In the genomic region with DNA sequence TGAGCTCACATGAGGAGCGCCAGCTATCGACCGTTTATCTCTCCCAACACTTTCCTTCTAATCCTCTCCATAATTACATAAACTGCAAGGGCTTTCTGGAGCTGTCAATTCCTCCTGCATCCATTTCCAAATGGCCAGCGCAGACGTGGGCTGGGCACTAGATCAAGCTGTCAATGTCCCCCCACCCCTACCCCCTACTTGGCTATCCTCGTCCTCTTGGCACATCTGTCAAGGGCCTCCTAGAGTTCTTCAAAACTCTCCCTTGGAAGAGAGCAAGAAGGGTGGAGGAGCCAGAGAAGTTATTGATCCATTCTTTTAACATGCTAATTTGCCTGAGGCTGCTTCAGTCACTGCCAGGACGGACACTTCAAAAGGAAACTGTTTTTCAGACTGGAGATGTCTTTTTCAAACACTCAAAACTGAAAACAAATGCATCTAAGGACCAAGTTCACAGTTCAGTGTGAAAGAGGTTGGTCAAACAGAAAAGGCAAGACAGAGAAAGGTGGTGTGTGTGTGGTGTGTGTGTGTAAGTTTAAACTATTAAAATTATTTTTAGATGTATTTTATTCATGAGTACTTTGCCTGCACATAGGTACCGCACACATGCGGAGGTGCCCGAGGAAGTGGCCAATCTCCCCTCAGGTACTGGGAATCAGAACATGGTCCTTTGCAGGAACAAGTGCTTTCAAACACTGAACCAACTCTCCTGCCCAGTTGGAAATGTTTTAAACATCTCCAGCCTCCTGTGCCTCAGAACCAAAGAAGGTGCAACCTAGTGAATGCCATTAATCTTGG, we compare ENCODE assay signal across 21 mouse cellular contexts. TPM values are rescaled to one million over a fixed set of nuclear protein-coding genes. Genes with fewer than 3 reads are reported as not detected.
DNase-seq lines count a peak whose midpoint lies in the region; ATAC-seq and TF ChIP-seq lines count a peak whose summit lies in the region.
"Had no signal": no experiment of that assay in that cellular context is flagged by ENCODE, and none has a peak within 500 bp of the region (broad histone marks: within the 10 kb centered on the region; RNA-seq: fewer than 3 reads in every experiment).

No protein-coding gene starts in this region.

- 24% methylated on average over 10 of the region's 10 CpGs for WGBS in neural tube, embryonic 14.5 days
- 22% methylated on average over 10 of the region's 10 CpGs for WGBS in neural tube, embryonic 15.5 days
- 21% methylated on average over 10 of the region's 10 CpGs for WGBS in forebrain, postnatal 0 days
- 25% methylated on average over 10 of the region's 10 CpGs for WGBS in midbrain, embryonic 10.5 days
- WGBS in liver, postnatal 0 days (ENCODE audit: insufficient replicate concordance), result 81% methylated on average over 10 of the region's 10 CpGs

- no peak for TF ChIP-seq CTCF in forebrain, postnatal 0 days (IDR thresholded peaks at IDR 0.05; ENCODE audit: low read depth)
- TF ChIP-seq CTCF in liver, postnatal 0 days (IDR thresholded peaks at IDR 0.05; ENCODE audit: low read depth), result no peak

- DNase-seq in forebrain, postnatal 0 days, result no peak
- peak; percentile 56 for DNase-seq in midbrain, embryonic 10.5 days (ENCODE audit: low spot score)
- DNase-seq in liver, postnatal 0 days, result no peak
- no peak for DNase-seq in adipocyte (ENCODE audit: low spot score)
- no peak for DNase-seq in right cerebral cortex, postnatal 10 days (ENCODE audit: low spot score in 2 of 2)
- DNase-seq: adrenal gland, postnatal 10 days; gastrocnemius, postnatal 14 days; heart, postnatal 36 days; kidney, adult 11 months; kidney, postnatal 10 days; layer of hippocampus, adult 9-11 months; liver; lung, embryonic 14.5 days; right cerebral cortex, postnatal 14 days; thymus, adult 18-20 months had no signal

- no peak for TF ChIP-seq EP300 in liver, postnatal 0 days (IDR thresholded peaks at IDR 0.05; ENCODE audit: low read depth)

- no peaks in the 10 kb centered on the region for H3K36me3 ChIP-seq in neural tube, embryonic 14.5 days (ENCODE audit: control insufficient read depth, insufficient read depth, low read length)
- H3K36me3 ChIP-seq in neural tube, embryonic 15.5 days, result no peaks in the 10 kb centered on the region
- no peaks in the 10 kb centered on the region for H3K36me3 ChIP-seq in forebrain, postnatal 0 days (ENCODE audit: insufficient read depth)
- no peaks in the 10 kb centered on the region for H3K36me3 ChIP-seq in midbrain, embryonic 10.5 days
- no peaks in the 10 kb centered on the region for H3K36me3 ChIP-seq in liver, postnatal 0 days (replicated peaks; ENCODE audit: insufficient read depth, low read length)
- H3K36me3 ChIP-seq: embryonic facial prominence, embryonic 12.5 days; G1E; heart, embryonic 12.5 days had no signal

- H3K27ac ChIP-seq in neural tube, embryonic 14.5 days (ENCODE audit: low read depth, low read length), result no peak overlapping the region
- no peak overlapping the region for H3K27ac ChIP-seq in neural tube, embryonic 15.5 days (replicated peaks)
- H3K27ac ChIP-seq in forebrain, postnatal 0 days (ENCODE audit: low read depth, low read length), result no peak overlapping the region
- H3K27ac ChIP-seq in midbrain, embryonic 10.5 days (replicated peaks), result peak overlapping the region; percentile 79
- H3K27ac ChIP-seq in liver, postnatal 0 days (ENCODE audit: low read depth), result no peak overlapping the region
- H3K27ac ChIP-seq: embryonic facial prominence, embryonic 12.5 days had no signal

- no peak overlapping the region for H3K4me3 ChIP-seq in neural tube, embryonic 14.5 days (ENCODE audit: low read depth, low read length)
- H3K4me3 ChIP-seq in neural tube, embryonic 15.5 days (replicated peaks), result no peak overlapping the region
- no peak overlapping the region for H3K4me3 ChIP-seq in forebrain, postnatal 0 days (ENCODE audit: low read depth, low read length)
- H3K4me3 ChIP-seq in midbrain, embryonic 10.5 days, result peak overlapping the region; percentile 24; the same call in 1 of the 2 replicates
- no peak overlapping the region for H3K4me3 ChIP-seq in liver, postnatal 0 days (ENCODE audit: low read depth, low read length)
- H3K4me3 ChIP-seq: embryonic facial prominence, embryonic 12.5 days; heart, embryonic 12.5 days; myocyte had no signal

- peaks cover 28% of the 10 kb centered on the region for H3K4me1 ChIP-seq in neural tube, embryonic 14.5 days (ENCODE audit: control insufficient read depth, insufficient read depth, low read length)
- peaks cover 40% of the 10 kb centered on the region for H3K4me1 ChIP-seq in neural tube, embryonic 15.5 days
- peaks cover 27% of the 10 kb centered on the region for H3K4me1 ChIP-seq in forebrain, postnatal 0 days (ENCODE audit: insufficient read depth)
- H3K4me1 ChIP-seq in midbrain, embryonic 10.5 days, result peaks cover 81% of the 10 kb centered on the region
- no peaks in the 10 kb centered on the region for H3K4me1 ChIP-seq in liver, postnatal 0 days (ENCODE audit: insufficient read depth)

- no peak overlapping the region for H3K9ac ChIP-seq in neural tube, embryonic 14.5 days (replicated peaks; ENCODE audit: low read depth, low read length)
- no peak overlapping the region for H3K9ac ChIP-seq in neural tube, embryonic 15.5 days (replicated peaks)
- no peak overlapping the region for H3K9ac ChIP-seq in forebrain, postnatal 0 days
- no peak overlapping the region for H3K9ac ChIP-seq in liver, postnatal 0 days (replicated peaks)
- H3K9ac ChIP-seq: embryonic facial prominence, embryonic 12.5 days; heart, embryonic 12.5 days; lung, embryonic 14.5 days had no signal

- no peaks in the 10 kb centered on the region for H3K9me3 ChIP-seq in neural tube, embryonic 14.5 days (ENCODE audit: control insufficient read depth, low read length)
- H3K9me3 ChIP-seq in neural tube, embryonic 15.5 days (replicated peaks), result no peaks in the 10 kb centered on the region
- H3K9me3 ChIP-seq in forebrain, postnatal 0 days (ENCODE audit: low read length), result no peaks in the 10 kb centered on the region
- H3K9me3 ChIP-seq in midbrain, embryonic 10.5 days (replicated peaks), result no peaks in the 10 kb centered on the region
- H3K9me3 ChIP-seq in liver, postnatal 0 days (ENCODE audit: low read length), result no peaks in the 10 kb centered on the region
- H3K9me3 ChIP-seq: embryonic facial prominence, embryonic 12.5 days; heart, embryonic 12.5 days had no signal

- no peaks in the 10 kb centered on the region for H3K27me3 ChIP-seq in neural tube, embryonic 14.5 days (ENCODE audit: control insufficient read depth, insufficient read depth, low read length)
- H3K27me3 ChIP-seq in neural tube, embryonic 15.5 days (replicated peaks), result no peaks in the 10 kb centered on the region
- no peaks in the 10 kb centered on the region for H3K27me3 ChIP-seq in forebrain, postnatal 0 days (ENCODE audit: insufficient read depth, low read length)
- peaks cover 35% of the 10 kb centered on the region for H3K27me3 ChIP-seq in midbrain, embryonic 10.5 days (ENCODE audit: low read depth, poor library complexity, severe bottlenecking)
- H3K27me3 ChIP-seq in liver, postnatal 0 days (ENCODE audit: insufficient read depth, low read length), result no peaks in the 10 kb centered on the region
- H3K27me3 ChIP-seq: embryonic facial prominence, embryonic 12.5 days; heart, embryonic 12.5 days had no signal

- 0 out of 2 replicates have a peak, but pooled peaks have one; percentile 32 for ATAC-seq in neural tube, embryonic 14.5 days (ENCODE audit: low read depth)
- ATAC-seq in neural tube, embryonic 15.5 days (ENCODE audit: low FRiP score), result no peak
- ATAC-seq in forebrain, postnatal 0 days, result no peak
- no peak for ATAC-seq in liver, postnatal 0 days

- no peak overlapping the region for H3K4me2 ChIP-seq in neural tube, embryonic 14.5 days (ENCODE audit: low read depth, low read length)
- H3K4me2 ChIP-seq in neural tube, embryonic 15.5 days, result no peak overlapping the region
- H3K4me2 ChIP-seq in forebrain, postnatal 0 days (ENCODE audit: low read depth), result peak overlapping the region; percentile 14; the same call in 1 of the 2 replicates
- no peak overlapping the region for H3K4me2 ChIP-seq in liver, postnatal 0 days (ENCODE audit: low read depth, low read length)
- H3K4me2 ChIP-seq: embryonic facial prominence, embryonic 12.5 days; heart, embryonic 12.5 days; lung, embryonic 14.5 days had no signal

RNA-seq across cellular contexts. Expression of a gene that starts 20.9 kb away (rescaled TPM):
- 41.8 and 45.9 TPM in 2 replicates for polyA plus RNA-seq in neural tube, embryonic 14.5 days (2014; fragmentation: Nextera tagmentation; extraction: Ambion mirVana)
- polyA plus RNA-seq in neural tube, embryonic 15.5 days (2015; fragmentation: Nextera tagmentation; extraction: Ambion mirVana), result 27.9 and 36.8 TPM in 2 replicates
- total RNA-seq in forebrain, postnatal 0 days (2014; rRNA removed), result 111 and 118 TPM in 2 replicates
- 45.9 and 58.7 TPM in 2 replicates for polyA plus RNA-seq in forebrain, postnatal 0 days (2015; fragmentation: Nextera tagmentation; extraction: Ambion mirVana)
- polyA plus RNA-seq in midbrain, embryonic 10.5 days (2016; fragmentation: Nextera tagmentation; extraction: Ambion mirVana), result 17.1 and 22.9 TPM in 2 replicates
- polyA plus RNA-seq in liver, postnatal 0 days (2015; fragmentation: Nextera tagmentation; extraction: Ambion mirVana), result 0.34 and 0.51 TPM in 2 replicates
- polyA plus RNA-seq: G1E had no signal

Comparison
In these comparisons a context has a peak if more than half of its experiments do, and no peak if none do; other contexts are left out.
1. RNA of a gene that starts 20.9 kb away (polyA plus RNA-seq): 45.9 to 58.7 TPM in forebrain, postnatal 0 days, 41.8 to 45.9 TPM in neural tube, embryonic 14.5 days, 27.9 to 36.8 TPM in neural tube, embryonic 15.5 days and 17.1 to 22.9 TPM in midbrain, embryonic 10.5 days; 0.34 to 0.51 TPM in liver, postnatal 0 days; every median in the first group is over 10 times any median in the second.